Comparison of ENCODE assay signal across 32 mouse cellular contexts in the genomic region with DNA sequence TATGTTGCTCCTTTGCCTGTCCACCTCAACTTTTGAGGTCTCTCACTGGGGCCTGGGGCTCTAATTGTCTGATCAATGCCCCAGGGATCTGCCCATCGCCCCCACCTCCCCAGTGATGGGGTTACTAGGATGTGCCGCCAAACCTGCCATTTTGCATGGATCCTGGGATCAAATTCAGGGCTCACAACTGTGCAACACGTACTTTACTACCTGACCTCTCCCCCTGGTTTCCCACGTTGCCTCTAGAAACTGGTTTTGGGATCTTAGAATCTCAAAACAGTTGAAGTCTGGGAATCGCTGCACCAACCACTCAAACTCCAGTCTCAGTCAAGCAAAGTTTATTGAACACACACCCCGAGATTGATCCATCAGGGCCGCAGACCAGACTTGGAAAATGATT. TPM values are rescaled to one million over a fixed set of nuclear protein-coding genes. Genes with fewer than 3 reads are reported as not detected.
"Had no signal": no experiment of that assay in that cellular context is flagged by ENCODE, and none has a peak within 500 bp of the region (broad histone marks: within the 10 kb centered on the region; RNA-seq: fewer than 3 reads in every experiment).

No protein-coding gene starts in this region.

- ATAC-seq: liver, embryonic 12.5 days; liver, postnatal 0 days; lung, postnatal 0 days; midbrain, embryonic 13.5 days; midbrain, embryonic 16.5 days had no signal

- DNase-seq: left cerebral cortex, postnatal 4 days; liver; liver, embryonic 13.5 days; liver, postnatal 0 days; lung, adult 18-20 months; lung, adult 2 months; lung, embryonic 14.5 days; lung, postnatal 10 days; lung, postnatal 14 days; lung, postnatal 36 days; lung, postnatal 4 days; midbrain, embryonic 14.5 days had no signal

- H3K4me3 ChIP-seq: limb, embryonic 10.5 days; limb, embryonic 12.5 days; limb, embryonic 13.5 days; limb, embryonic 15.5 days; liver, embryonic 12.5 days; liver, embryonic 13.5 days; liver, embryonic 15.5 days; lung, embryonic 15.5 days; megakaryocyte, embryonic 14.5 days; midbrain, embryonic 10.5 days; midbrain, embryonic 12.5 days; midbrain, embryonic 13.5 days; myocyte; neural tube, embryonic 12.5 days had no signal

- H3K27ac ChIP-seq: limb, embryonic 10.5 days; limb, embryonic 12.5 days; limb, embryonic 13.5 days; limb, embryonic 15.5 days; liver, embryonic 12.5 days; liver, embryonic 13.5 days; liver, embryonic 14.5 days; liver, embryonic 15.5 days; lung, embryonic 15.5 days; macrophage; midbrain, embryonic 10.5 days; midbrain, embryonic 12.5 days; midbrain, embryonic 13.5 days; neural tube, embryonic 12.5 days had no signal

- H3K4me1 ChIP-seq: limb, embryonic 10.5 days; limb, embryonic 12.5 days; limb, embryonic 13.5 days; limb, embryonic 15.5 days; liver, embryonic 12.5 days; liver, embryonic 13.5 days; liver, embryonic 15.5 days; lung, embryonic 15.5 days; midbrain, embryonic 12.5 days; midbrain, embryonic 13.5 days; neural tube, embryonic 12.5 days had no signal

- H3K27me3 ChIP-seq: limb, embryonic 12.5 days; limb, embryonic 13.5 days; limb, embryonic 15.5 days; liver, embryonic 12.5 days; liver, embryonic 13.5 days; liver, embryonic 15.5 days; lung, embryonic 15.5 days; megakaryocyte, embryonic 14.5 days; midbrain, embryonic 12.5 days; midbrain, embryonic 13.5 days; neural tube, embryonic 12.5 days had no signal

- H3K36me3 ChIP-seq: liver, embryonic 13.5 days; lung, embryonic 15.5 days had no signal

- H3K4me2 ChIP-seq: limb, embryonic 12.5 days; limb, embryonic 13.5 days; limb, embryonic 15.5 days; liver, embryonic 11.5 days; liver, embryonic 12.5 days; liver, embryonic 13.5 days; liver, embryonic 15.5 days; lung, embryonic 14.5 days; lung, embryonic 15.5 days; midbrain, embryonic 12.5 days; midbrain, embryonic 13.5 days; neural tube, embryonic 12.5 days had no signal

- H3K9me3 ChIP-seq: limb, embryonic 10.5 days; limb, embryonic 12.5 days; limb, embryonic 13.5 days; limb, embryonic 15.5 days; liver, embryonic 12.5 days; liver, embryonic 13.5 days; liver, embryonic 15.5 days; lung, embryonic 15.5 days; megakaryocyte, embryonic 14.5 days; midbrain, embryonic 10.5 days; midbrain, embryonic 12.5 days; midbrain, embryonic 13.5 days; neural tube, embryonic 12.5 days had no signal

- H3K9ac ChIP-seq: limb, embryonic 12.5 days; limb, embryonic 13.5 days; limb, embryonic 15.5 days; liver, embryonic 12.5 days; liver, embryonic 13.5 days; liver, embryonic 14.5 days; liver, embryonic 15.5 days; liver, postnatal 0 days; lung, embryonic 14.5 days; lung, embryonic 15.5 days; midbrain, embryonic 12.5 days; midbrain, embryonic 13.5 days; neural tube, embryonic 12.5 days had no signal

RNA-seq across cellular contexts. Expression of a gene that starts 30.1 kb away (rescaled TPM):
- total RNA-seq: monocyte, adult 5-6 weeks had no signal
- polyA plus RNA-seq: lung, embryonic 16.5 days; macrophage had no signal
